Mouse (Mus musculus) urinary bladder, adult 2 months (tissue): ENCODE data around the gene Rfx8. TPM values are rescaled to one million over a fixed set of nuclear protein-coding genes. Genes with fewer than 3 reads are reported as not detected.
"Not testable (repeated sequence)": the region's sequence is repeated elsewhere in the genome, so short reads cannot be mapped to it uniquely, and the experiment has no call there.

ENCODE experiments used
- DNase-seq: peaks from one replicate; pipeline ENCODE4 v3.0.0; 2022; ENCODE audit warnings: low spot score
- polyA plus RNA-seq: library from polyadenylated mRNA; depleted of rRNA; stranded (reverse); fragments of >200 nt; gene quantifications from 2 replicates; pipeline ENCODE4 v1.2.3, GENCODE M21; 2012

Gene Rfx8
- polyA plus RNA-seq, 1 experiment, result 0.23 TPM

DNA sequence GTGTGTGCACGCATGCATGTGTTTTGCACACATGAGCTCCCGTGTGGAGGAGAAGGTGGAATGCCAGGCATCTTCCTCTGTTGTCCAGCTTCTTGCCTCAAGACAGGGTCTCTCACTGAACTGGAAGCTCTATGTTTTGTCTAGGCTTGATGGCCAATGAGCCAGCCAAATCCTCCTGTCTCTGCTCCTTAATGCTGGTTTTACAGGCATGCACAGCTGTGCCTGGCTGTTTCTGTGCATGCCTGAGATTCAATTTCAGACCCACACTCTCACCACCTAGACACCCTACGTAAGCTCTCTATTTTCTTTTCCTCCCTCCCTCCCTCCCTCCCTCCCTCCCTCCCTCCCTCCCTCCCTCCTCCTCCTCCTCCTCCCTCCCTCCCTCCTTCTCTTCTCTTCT is 28.8 kb downstream of the Rfx8 start:
- no peak for DNase-seq

DNA sequence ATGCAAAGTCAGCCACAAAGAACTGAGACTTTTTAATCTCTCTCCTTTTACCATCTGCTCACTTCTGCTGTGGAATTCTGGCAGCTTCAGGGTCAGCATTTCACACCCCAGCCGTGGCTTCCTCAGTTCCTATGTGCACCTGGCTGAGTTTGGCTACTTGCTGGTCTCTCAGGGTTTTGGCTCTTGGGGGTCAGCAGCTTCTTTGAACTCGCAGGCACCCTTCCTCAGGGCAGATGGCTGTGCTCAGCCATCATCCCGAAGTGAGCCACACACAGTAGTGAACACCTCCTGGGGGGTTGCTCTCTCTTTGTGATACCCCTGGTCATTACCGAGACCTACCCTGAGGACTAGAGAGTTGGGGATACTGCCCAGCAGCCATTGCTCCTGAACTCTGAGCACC is 29.7 kb downstream of the Rfx8 start:
- DNase-seq, result no peak

DNA sequence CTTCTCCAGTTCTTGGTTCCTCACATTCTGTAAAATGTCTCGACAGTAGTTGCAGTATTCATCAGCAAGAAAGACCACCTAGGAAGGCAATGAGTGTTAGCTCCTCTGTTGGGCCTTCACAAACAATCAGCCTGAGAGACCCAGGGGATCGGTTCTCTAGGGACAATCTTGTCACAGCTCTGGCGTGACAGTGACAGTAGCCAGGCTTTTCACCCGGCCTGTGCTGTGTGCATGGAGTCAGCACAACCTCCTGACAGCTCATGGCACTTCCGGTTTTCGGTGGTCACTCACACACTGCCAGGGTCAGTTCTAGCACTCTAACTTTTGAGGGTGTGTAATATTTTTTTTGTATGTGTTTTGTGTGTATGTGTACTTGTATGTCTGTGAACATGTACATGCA is 32.2 kb downstream of the Rfx8 start:
- DNase-seq, result no peak

DNA sequence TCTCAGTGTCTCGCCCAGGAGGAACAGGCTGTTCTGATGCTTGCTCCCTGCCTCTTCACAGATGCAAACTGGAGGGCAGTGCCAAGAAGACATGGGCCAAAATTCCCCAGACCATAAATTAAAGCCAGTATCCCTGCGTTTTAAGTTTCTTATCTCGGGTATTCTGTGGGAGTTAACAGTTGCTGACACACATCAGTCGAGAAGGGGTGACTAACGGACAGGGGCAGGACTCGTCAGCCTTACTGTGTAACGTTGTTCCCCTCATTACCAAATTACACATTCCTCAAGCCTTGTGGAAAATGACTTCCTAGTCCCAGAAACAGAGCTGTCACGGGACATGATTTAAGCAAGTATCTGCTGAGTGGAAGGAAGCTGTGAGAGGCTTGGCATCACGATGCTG is 33.5 kb downstream of the Rfx8 start:
- DNase-seq, result no peak

DNA sequence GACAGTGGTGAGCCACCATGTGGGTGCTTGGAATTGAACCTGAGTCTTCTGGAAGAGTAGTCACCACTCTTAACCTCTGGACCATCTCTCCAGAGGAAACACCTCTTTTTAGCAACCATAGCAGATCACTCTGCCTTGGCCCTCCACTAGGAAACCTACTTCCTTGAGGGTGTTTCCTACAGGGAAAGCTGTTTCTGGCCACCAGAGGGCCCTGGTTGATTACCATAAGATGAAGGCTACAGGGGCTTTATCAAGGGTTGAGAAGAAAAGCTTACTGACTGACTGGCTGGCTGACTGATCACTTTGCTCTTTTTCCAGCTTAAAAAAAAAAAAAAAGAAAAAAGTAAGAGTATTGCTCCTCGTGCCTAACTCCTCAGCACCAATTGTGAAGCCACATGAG is 35.0 kb downstream of the Rfx8 start:
- no peak for DNase-seq

DNA sequence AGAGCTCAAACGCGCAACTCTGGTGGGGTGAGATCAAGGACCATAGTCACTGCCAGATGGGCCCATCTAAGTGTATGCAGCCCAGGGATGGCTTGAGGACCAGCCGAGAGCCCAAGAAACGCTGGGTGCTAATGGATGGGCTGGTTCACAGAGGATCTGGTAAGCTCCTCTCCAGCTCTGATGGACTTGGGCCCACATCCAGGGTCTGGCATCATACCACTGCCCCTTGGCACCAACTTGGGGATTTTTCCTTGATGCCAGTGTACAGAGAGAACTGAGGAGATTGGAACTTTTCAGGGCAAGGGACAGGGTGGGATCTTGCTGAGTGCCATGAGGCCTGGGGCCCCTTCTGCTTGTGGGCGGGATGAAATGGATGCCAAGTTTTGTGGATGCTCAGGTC is 39.2 kb downstream of the Rfx8 start:
- DNase-seq, result no peak

DNA sequence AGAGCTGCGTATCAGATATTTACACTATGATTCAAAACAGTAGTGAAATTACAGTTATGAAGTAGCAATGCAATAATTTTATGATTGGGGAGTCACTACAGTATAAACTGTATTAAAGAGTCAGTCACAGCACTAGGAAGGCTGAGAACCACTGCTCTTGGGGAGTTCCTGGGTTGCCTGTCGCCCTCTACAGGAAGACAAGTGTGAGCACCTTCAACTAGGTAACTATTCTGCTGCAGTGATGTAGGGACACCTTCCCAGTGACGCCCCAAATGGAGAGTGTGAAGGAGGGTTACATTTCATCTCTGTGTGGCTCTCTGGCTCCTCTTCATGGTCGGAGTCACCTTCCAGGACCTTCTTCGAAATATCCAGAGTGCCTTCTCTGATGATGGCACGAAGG is 40.3 kb downstream of the Rfx8 start:
- no peak for DNase-seq

DNA sequence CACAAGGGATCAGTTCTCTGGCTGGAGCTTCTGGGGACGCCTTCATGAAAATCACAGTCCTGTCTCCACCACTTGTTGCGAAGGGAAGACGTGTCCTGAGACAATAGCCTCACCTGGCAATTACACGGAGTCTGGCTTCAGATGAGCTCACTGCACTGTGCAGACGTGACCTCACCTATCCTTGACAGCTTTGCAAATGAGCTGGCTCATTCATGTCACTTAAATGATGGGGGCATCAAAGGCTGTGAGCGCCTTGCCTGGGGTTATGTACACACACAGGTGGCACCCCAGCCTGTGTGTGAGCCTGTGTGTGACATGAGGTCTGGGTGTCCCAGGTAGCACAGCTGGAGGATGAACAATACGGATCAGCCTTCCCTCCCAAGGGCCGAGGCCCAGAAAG is 41.9 kb downstream of the Rfx8 start:
- DNase-seq, result no peak

DNA sequence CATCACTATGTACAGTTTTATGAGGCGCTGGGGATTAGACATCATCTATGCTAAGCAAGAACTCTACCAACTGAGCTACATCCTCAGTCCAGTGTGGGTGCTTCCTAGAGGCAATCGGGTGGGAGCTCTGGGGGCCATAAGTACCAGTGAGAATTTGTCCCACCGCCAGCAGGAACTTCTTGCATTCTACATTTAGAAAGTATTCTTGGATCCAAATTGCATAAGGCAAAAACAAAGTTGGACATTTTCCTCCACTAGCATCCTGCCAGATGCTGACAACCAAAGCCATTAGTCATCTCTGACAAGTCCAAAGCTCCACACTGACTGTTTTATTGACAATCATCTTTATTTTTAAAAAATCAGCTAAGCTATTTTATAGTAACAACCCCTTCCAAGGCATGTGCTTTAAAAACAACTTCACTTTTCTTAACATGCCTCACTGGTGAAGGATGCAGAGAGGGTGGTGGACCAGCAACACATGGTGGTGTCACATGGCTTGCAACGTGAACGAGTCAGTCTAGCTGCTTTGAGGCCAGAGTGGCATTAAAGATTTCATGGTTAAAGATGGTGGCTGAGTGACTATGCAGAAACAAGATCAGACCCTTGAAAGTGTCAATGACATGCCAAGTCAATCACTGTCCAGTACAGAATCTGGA is 44.4 kb downstream of the Rfx8 start:
- DNase-seq, result no peak

DNA sequence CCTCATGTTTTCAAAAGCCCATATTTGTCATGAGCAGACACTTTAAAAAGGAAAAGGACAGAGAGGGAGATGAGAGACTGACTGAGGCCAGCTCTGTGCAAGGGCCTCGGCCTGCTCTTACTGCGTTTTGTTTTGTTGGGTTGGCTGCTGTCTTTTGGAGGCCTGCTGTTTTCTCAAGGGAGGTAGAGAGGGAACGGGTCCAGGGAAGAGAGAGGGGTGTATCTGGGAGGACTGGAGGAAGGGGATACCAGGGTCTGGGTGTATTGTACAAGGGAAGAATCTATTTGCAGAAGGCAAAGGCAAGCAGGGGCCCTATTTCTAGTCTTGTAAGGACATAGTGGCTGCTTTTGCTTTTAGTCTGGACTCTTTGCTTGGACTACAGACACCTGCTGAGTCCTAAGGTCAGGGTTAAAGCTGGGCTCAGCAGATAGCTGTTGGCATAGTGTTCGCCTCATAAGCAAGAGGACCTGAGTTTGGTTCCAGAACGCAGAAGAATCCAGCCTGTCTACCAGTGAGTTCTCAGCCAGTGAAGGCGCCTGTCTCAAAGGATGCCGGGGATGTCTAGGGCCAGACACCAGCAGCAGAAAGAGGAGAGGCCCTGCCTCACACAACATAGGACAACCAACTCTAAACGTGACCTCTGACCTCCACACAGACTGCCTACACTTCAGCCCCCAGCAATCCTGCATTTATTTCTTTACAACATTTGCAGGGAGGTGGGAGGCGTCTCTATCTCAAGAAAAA is 48.3 kb downstream of the Rfx8 start:
- no peak for DNase-seq

DNA sequence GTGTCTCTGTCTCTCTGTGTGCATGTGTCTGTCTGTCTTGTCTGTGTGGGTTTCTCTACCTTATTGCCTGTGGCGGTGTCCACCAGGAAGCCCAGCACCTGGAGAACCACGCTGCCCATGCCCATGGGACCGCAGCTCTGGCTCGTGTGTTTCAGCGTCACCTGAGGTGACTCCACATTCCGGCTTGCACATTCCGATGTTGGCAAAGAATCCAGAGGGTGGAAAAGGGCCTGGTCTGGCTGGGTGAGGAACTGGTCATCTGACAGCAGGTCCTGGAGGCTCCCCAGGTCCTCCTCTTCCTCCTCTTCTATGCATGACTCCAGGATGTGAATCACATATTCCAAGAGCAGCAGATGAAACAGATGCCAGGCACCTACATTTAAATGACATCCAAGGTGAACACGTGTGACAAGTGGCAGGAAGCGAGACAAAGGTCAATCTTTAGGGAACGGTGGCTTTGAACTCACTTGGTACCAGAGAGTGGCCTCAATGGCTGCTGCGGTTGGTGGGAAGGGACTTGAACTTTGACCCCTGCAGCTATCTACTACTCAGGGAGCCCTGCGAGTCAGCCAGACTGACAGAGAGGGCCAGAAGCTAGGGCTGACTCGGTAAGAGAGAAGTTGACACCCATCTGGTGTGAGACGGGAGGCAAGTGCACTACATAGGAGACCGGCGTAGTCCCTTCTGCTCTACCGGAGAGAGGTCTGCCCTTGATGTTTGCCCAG is 50.4 kb downstream of the Rfx8 start:
- DNase-seq, result no peak

DNA sequence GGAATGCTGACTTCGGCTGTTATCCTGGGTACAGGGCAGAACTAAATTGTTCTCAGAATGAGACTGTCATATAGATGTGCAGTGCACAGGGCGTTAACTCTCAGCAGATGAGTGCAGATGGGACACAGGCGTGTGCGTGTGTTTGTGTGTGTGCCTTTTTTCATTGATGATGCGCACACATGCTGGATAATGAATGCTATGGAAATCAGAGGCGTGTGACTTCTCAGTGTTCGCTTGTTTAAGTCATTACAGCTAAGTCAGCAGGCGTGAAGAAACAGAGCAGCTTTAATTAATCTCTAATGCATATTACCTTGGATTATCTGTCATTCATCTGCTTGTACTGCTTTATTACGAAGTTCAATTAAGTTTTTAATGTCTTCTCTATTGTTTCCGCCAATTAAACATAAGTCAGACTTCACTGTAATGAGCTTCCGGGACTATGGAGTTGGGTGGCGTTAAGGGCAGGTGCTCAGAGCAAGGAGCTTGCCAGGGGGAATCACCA is 54.0 kb downstream of the Rfx8 start:
- DNase-seq, result no peak

DNA sequence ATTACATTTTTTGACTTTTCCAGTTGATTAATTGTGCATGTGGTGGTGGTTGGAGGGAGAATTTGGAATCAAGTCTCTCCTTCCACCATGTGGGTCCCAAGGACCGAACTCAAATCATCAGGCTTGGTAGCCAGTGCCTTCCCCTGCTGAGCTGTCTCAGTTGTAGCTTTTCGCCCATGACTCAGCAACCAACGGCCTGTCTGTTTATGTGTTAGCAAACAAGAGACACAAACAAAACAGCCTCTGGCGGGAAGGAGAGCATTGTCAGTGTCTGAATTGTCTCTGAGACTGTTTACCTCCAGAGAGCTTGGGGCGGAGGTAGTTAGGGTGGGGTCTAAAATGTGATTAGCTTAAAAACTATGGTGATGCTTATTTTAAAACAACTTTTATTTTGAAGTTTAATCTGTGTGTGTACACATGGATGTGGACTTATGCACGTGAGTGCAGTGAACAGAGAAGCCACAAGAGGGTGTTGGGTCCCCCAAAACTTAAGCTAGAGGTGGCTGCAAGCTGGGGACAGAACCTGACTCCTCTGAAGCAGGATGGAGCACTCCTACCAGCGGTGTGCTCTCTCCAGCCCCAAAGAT is 56.7 kb downstream of the Rfx8 start:
- DNase-seq, result no peak

DNA sequence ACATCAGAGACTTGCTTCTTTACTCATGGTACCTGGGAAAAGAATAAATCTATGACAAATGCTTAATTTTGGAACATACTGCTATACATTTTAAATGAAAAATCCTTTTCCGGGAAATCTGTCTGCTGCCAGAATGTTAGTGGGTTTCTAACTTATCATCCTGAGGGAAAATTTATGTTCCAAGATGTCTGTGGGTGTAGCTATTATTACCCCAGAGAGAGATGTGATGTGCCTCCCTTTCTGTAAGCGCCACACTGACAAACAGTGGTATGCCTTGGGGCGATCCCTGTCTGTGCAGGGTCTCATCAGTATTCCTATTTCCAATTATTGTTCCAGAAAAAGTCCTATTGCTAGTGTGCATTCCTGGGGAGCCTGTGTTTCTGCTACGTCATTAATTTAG is 57.7 kb downstream of the Rfx8 start:
- no peak for DNase-seq

DNA sequence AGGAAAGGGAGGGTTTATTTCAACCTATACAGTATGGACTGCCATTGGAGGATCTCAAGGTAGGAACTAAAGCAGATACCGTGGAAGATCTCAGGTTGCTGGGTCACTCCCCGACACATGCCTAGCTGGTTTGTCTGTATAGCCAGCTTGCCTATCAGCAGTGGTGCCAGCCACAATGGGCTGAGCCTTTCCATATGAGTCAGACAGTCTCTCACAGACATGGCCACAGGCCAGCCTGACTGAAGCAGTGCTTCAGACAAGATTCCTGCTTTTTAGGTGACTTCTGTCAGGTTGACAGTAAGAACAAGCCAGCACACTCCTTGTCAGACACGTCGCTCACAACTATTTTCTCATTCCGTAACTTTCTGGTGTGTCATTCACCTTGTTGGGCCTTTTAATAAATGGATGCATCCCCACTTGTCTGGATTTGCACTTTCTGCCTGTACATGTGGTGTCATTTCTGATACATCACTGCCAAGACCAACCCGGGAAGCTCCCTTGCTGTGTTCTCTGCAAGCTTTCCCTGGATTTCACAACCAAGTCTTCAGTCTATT is 63.7 kb downstream of the Rfx8 start:
- no peak for DNase-seq

DNA sequence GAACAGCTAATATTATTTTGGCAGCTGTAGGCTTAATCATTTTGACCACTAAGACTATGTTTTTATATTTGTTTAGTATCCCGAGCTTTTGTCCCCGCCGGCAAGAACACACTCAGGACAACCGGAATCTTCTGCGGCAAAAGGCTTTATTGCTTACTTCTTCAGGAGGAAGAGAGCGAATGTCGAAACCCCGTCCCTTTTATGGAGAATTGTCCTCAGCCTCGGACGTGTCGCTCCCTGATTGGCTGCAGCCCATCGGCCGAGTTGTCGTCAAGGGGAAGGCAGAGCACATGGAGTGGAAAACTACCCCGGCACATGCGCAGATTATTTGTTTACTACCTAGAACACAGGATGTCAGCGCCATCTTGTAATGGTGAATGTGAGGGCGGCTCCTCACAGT is 65.9 kb downstream of the Rfx8 start:
- not testable (repeated sequence) for DNase-seq

DNA sequence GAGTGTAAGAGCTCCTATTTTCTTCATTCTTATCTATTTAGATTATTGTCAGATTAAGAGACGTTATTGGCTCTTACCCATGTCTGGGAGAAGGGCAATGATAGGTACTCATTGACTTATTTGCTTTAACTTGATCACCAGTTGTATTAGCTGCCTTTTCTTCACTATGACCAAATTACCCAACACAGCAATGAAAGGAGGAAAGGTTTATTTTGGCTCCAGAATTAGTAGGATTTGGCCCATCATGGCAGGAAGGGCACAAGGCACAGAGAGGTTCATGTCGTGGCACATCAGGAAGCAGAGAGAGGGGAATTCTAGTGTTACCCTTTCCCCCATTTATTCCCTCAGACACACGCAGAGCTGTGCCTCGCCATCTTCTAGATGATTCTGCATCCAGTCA is 67.8 kb downstream of the Rfx8 start:
- no peak for DNase-seq

DNA sequence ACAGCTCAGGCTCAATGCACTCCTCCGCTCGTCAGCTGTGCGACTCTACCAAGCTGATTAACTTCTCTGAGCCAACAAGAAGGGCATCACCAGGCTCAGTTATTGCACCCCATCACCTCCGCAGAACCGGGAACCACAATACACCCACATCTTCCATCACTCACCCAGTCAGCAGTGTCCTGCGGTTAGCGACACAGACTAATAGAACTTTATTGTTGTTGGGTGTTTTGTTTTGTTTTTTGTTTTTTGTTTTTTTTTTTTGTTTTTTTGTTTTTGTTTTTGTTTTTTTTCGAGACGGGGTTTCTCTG is 69.6 kb downstream of the Rfx8 start, which contains the start of gene Creg2:
Gene Creg2 (minus strand): TSS at position 234 of the 308 bp plus-strand sequence.
- DNase-seq, result no peak

DNA sequence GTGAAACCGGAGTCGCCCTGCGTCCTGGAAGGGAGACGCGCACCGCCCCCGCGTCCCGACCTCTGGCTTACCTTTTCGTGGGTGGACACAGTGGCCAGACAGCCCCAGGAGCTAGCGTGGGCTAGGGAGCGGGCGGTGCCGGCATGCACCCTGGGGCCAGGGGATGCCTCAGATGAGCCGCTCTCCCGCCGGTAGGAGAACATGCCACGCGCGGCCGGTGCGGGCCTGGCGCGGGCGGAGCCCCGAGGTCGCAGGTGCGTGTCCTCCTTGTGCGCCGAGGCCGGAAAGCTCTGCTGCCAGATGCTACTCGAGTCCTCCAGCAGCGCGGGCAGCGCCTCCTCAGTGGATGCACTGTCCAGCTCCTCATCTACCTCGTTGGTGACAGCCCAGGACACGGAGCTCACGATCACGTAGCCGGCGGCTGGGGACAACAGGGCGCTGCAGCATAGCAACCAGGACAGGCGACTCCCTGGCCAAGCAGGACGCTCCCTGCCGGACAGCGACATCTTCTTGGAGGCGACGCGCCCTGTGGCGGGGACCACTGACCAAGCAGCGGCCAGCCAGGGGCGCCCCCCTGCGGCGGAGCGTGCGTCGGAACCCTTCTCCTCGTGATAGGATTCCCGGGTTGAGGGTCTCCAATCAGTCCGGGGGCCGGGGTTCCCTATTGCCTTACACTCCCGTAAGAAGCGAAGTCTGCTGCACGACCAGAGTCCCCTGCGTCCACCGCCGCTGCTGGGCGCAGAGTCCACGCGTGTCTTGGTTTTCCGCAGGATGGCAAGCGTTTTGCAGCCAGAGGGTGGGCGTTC is 70.2 kb downstream of the Rfx8 start:
- peak; percentile 29 for DNase-seq

DNA sequence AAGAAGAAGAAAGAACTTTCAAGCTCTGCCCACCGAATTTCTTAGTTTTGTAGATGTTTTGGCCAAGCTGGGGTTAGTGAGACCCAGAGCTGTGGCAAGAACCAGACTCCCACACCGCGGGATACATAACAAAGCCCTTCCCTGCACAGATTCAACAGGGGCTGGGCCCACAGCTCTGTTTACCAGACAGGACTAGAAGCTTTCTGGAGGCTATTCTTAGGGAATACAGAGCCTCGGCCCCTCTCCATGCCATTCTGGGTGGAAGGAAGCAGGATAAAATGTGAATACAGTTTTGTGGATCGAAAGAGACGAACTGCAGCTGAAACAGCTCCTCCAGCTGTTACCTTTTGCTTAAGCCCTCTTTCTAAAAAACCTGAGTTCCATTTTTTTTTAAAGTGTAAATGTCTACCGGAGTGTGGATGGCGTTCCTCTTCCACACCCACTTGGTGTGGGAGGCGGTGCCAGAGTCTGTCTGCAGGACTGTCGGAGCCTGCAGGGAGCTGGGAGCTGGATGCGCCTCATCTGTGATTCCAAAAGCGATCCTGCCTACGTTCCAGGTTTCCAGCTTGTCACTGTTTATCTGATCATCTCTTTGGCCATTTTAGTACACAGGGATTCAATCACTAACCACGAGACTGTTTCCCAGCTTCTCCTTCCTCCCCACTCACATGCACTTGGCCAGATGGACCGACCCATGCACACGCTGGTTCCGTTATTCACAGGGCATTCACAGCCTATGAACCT is 70.9 kb downstream of the Rfx8 start:
- no peak for DNase-seq

DNA sequence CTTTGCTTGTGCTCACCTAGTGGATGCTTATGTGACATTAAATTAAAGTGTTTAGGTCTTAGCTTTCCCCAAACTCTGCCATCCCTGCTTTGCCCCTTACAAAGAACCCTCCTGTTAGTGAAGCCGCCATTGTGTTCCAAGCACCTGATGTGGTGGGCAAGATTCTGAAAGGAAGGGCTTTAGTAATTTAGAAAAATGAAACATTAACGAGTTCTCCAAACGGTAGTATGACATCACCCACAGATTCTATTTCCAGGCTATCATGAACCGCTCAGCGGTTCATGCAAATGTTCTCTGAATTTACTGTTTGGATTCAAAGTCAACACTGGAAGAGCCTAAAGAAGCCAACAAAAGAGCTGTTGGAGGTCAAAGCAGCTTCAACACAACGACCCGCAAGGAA is 72.2 kb downstream of the Rfx8 start:
- no peak for DNase-seq
